Mouse (Mus musculus) ES-E14 (cell line): Measurements from ENCODE around the gene Aspm.

ENCODE experiments used
- CHD2 ChIP-seq: IDR thresholded peaks from 2 replicates; pipeline ENCODE4 v1.6.1; 2014; ENCODE audit warnings: mild to moderate bottlenecking, low read depth, low read length, inconsistent platforms
- HCFC1 ChIP-seq: IDR thresholded peaks from 2 replicates; pipeline ENCODE4 v1.6.1; 2012; ENCODE audit warnings: low read length, inconsistent platforms, borderline replicate concordance; ENCODE audit not compliant: insufficient read depth
- MAFK ChIP-seq: IDR thresholded peaks from 2 replicates; pipeline ENCODE4 v1.6.1; 2014; ENCODE audit warnings: mild to moderate bottlenecking, low read depth, low read length, inconsistent platforms; ENCODE audit not compliant: insufficient read depth
- ZC3H11A ChIP-seq: IDR thresholded peaks from 2 replicates; pipeline ENCODE4 v1.6.1; 2012; ENCODE audit warnings: low read depth, mild to moderate bottlenecking, inconsistent platforms, low read length, borderline replicate concordance
- ZNF384 ChIP-seq: IDR thresholded peaks from 2 replicates; pipeline ENCODE4 v1.6.1; 2012; ENCODE audit warnings: low read depth, low read length, inconsistent platforms

DNA sequence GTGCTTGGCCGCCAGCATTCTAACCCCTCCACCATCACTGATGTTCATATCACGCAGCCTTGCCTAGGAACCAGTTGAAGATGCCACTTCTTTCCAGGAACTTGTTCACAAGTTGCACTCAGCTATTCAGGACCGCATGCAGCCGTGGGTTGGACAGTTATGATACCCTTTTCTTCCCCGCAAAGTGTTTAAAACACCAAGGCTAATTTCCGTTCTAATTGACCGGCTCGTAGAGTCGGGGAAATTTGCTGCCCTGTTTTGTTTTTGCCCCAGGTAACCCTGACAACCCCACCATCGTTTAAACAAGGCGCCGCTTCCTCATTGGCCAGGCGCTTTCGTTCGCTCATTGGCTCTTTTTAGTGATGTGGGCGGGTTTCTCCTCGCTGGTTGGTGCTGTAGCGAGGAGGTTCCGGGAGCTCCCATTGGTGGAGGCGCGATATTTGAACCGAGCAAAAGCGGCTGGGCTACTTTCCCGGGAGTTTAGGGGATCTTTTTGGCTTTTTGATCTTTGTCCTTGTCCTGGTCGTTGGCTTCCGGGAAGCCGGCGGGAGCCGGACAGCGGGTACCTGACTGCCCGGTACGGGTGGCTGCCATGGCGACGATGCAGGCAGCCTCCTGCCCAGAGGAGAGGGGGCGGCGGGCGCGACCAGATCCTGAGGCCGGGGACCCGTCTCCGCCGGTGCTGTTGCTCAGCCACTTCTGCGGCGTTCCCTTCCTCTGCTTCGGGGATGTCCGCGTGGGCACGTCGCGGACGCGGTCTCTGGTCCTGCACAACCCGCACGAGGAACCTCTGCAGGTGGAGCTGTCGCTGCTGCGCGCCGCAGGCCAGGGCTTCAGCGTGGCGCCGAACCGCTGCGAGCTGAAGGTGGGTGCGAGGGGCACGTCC is at the start of gene Aspm:
- TF ChIP-seq CHD2 = peak; percentile 64; the same call in 1 of the 2 replicates
- peak; percentile 54; the same call in 1 of the 2 replicates for TF ChIP-seq HCFC1
- peak; percentile 44; the same call in 1 of the 2 replicates for TF ChIP-seq MAFK
- TF ChIP-seq ZNF384 = no peak
- TF ChIP-seq ZC3H11A = no peak
